Mouse (Mus musculus) ovary, adult 18-20 months (tissue): Measurements from ENCODE around the gene Cse1l.

Experiments
- DNase-seq: peaks from one replicate; pipeline ENCODE4 v3.0.0; 2022; ENCODE audit warnings: low spot score, mixed read lengths

Gene Cse1l

DNA sequence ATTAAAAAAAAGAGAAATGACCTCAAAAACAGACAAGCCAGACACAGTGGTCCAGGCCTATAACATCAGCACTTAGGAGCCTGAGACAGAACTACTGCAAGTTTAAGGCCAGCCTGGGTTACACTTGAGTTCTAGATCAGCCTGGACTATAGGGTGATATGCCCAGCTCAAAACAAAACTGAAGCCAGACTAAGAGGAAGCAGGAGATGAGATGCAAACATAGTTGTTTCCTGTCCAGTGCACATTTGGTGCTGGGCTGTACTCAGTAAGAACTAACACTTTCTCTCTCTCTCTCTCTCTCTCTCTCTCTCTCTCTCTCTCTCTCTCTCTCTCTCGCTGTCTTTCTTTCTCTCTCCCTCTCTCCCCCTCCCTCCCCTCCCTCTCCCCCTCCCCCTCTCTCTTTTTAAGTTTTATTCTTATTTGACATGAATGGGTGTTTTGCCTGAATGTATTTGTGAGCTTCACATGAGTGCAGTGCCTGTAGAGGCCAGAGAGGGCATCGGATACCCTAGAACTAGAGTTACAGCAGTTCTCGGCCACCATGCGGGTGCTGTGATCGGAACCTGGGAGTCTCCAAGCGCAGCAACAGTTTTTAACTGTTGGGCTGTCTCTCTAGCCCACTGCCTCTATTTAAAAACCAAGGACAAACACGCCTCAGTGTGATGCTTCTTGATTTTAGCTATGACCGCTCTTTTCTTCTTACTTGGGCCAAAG lies 4.9 kb upstream of the Cse1l start:
- no peak for DNase-seq

DNA sequence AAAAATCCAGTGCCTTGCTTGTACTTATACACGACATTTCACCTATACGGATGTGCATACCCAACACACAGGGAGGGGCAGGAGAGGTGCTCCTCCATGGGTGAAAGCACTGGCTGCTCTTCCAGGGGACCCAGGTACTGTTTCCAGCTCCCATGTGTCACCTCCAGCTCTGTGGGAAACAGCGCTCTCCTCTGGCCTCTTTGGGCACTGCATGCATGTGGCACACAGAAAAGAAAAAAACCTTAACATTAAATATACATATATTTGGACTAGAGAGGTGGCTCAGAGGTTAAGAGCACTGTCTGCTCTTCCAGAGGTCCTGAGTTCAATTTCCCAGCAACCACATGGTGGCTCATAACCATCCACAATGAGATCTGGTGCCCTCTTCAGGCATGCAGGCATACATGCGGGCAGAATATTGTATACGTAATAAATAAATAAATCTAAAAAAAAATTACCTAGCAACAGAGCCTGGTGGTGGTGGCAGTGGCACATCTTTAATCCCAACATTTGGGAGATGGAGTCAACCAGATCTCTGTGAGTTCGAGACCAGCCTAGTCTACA lies 2.0 kb upstream of the Cse1l start:
- DNase-seq: no peak

DNA sequence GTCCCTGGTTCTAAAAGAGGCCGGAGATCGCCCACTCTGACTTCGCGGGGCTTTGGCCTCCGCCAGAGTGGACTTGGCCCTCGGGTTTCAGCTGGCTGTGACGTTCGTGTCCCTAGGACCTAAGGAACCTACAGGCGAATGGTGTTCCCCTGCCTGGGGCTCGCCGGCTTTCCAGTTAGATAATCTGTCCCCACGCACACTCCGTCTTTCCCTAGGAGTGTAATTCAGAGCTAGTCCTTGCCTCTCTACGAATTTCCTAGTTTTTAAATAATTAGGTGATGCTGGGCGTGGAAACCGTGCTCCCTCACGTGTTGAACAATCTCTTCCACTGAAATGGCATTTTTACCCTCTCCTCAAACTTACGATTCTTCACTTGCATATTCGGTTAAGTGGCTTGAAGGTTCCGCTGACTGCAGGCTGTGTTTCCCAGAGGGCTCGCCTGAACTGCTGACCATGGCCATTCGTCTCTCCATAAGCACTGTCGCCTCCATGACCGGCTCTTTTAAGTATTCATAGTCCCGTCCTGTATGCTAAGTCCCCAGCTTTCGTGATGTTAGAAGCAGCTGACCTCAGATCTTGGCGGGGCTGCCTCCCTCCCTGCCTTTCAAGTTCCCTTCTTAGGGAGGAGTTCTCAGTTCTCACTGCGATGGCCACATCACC lies 813 bp downstream of the Cse1l start:
- no peak for DNase-seq

DNA sequence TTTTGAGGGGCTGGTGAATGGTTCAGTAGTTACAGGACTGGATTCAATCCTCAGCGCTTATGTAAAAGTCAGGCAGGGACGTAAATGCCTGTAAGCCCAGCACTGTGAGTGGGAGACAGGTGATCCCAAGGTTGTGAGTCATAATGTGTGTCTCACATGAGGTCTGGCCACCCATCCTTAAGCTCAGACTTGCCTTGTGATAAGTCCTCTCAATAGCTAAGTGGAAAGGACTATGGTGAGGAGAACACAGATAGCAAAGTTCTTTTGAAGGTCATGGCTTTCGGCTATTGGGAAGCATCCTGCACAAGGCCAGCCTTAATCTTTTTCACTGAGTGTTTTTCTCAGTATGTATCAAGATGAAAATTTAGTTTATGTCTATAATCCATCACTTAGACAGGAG lies 3.9 kb downstream of the Cse1l start:
- no peak for DNase-seq

DNA sequence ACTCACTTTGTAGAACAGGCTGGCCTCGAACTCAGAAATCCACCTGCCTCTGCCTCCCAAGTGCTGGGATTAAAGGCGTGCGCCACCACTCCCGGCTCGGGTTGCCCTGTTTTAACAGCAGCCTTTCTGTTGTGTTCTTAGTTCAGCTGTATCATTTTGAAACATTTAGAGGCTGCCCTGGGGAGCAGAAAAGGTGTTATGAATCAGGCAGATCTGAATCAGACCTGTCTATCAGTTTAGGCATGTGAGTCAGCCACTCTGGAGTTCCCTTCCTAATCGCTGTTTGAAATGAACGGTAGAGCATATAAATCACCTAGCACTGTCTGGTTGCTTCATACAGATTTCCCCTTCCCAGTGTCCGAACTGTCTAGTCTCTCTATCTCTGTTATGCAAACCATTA lies 4.7 kb downstream of the Cse1l start:
- no peak for DNase-seq

DNA sequence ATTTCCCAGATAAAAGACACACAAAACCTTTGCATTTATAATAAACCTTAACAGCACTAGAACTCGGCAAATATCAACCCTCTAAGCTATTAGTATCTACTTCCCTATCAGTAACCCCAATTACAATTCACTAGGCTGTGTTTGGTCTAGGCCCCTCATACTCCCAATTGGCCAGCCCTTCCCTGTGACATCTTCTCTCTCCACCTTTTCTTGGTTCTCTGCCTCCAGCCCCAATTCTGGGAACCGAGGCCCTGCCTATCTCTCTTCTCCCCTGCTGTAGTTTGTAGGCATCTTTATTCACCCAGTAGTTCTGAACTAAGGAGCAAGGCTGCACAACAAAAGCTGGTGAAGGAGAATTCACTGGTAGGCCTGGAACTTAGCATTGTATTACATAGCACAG lies 18.1 kb downstream of the Cse1l start:
- no peak for DNase-seq

DNA sequence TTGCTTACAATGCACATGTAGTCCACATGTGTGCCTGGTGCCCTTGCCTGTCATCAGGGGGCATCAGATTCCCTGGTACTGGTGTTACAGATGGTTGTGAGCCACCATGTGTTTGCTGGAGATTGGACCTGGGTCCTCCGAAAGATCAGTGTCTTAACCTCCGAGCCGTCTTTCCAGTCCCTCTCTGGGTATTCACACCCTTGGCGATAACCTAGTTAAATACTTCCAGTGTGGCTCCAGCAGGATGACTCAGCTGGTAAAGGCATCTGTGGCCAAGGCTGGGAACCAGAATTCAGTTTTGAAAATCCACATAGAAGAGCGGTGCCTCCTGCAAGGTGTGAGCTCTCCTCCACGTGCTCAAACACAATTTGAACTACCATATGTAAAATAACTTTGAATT lies 28.1 kb downstream of the Cse1l start:
- DNase-seq: no peak

DNA sequence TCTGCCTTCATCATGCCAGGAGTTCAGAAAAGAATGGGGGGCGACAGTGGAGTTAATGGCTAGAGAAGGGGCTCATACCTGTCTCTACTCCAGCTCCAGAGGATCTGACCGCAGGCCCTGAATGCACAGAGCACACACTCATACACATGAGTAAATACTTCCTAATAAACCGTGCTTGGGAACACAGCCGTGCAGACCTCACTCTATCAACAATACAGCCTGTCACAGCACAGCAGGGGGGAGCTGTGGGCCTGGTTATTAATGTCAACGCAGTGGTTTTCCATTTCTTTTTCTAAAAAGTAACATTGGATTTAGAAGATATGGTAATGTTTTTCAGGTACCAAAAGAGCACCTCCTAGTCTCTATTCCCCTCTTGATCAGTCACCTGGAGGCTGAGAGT lies 28.6 kb downstream of the Cse1l start:
- no peak for DNase-seq

DNA sequence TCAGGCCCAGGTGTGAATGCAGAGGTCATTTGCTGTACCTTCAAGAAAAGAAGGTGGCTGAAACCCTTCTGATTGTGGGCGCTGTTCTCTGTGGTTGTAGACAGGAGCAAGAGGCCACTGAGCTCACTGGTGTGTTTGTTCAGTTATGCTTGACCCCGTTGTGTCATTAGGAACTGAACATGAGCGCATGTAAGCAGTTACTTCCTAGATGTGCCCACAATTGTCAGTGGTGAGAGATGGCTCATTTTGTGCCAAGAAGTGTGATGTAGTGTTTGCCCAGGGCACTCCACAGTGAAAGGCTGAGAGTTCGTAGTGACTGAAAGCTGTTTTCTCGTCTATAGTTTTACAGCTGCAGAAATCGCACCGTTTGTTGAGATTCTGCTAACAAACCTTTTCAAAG lies 29.7 kb downstream of the Cse1l start:
- no peak for DNase-seq

DNA sequence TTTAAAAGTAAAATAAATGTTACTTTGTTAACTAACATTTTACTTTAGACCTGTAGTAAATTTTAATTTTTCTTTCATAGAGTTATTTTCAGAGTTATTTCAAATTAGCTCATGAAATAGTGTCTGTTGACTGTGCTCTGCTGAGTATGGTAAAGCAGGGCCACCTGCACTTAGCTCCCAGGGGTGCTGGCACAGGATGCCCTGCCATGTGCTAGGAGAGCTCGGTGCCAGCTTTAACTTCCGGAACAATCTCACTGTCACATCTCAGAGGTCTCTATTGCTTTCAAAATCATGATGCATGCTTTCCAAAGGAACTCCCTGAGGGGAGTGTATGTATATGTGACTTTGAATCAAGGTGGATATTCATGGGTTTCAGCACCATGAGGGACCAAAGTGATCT lies 30.3 kb downstream of the Cse1l start:
- DNase-seq: no peak

DNA sequence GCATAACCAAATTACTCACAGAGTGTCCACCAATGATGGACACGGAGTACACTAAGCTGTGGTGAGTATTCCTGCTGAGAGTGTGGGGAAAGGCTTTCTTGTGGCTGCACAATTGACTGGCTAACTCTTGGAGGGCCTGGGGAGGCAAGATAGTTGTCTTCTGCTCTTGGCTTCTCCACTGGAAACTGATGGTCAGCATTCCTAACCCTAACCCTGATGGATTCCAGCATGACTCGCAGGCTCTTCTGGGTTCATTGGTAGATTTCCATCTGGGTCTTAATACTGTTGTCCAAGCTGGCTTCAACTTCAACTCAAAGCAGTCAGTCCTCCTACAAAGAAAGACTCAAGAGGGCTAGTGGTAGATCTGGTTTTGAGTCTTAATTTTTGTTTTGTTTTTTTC lies 37.3 kb downstream of the Cse1l start:
- DNase-seq: no peak

DNA sequence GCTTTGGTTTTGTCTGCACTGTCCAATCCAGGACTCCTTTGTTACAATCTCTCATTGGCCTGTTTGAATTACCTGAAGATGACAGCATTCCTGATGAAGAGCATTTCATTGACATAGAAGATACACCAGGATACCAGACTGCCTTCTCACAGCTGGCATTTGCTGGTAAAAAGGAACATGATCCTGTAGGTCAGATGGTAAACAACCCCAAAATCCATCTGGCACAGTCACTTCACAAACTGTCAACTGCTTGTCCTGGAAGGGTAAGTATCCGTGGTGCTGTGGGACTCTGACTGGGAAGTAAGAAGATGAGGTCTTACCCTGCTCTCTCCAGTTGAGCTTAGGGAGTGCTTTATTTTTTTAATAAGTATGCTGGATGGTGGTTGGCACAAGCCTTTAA lies 38.5 kb downstream of the Cse1l start:
- no peak for DNase-seq

DNA sequence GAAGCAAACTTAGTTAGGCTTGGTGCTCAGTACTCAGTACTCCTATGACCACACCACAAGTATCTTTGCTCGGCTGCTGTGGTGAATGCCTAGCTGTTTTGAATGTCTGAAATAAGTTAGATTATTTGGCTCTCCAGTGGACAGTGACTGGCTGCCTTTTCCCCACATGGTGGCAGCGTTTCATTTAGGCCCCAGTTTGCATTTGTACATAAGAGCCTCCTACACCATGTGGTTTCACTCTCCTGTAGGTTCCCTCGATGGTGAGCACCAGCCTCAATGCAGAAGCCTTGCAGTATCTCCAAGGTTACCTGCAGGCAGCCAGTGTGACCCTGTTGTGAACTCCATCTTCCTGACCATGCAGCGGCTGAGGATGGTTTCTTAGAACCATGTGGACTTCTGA lies 39.6 kb downstream of the Cse1l start:
- no peak for DNase-seq

DNA sequence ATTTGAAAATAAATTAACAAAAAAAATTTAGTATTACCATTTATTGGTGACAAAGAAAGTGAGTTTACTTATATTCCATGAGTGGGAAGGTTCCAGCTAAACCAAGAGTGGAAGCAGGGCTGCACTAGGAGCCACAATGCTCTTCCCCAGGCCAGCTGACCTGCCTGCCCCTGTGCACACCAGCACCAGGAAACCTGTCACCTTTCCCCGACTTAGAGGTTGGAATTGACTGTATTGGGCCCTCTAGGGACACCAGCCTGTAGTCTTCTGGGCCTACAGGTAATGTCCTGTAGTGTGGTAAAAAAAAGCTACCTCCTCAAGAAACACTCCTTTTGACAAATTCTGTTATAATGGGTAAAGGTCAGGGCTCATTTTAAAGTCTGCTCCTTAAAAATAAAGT lies 42.4 kb downstream of the Cse1l start:
- DNase-seq: no peak

DNA sequence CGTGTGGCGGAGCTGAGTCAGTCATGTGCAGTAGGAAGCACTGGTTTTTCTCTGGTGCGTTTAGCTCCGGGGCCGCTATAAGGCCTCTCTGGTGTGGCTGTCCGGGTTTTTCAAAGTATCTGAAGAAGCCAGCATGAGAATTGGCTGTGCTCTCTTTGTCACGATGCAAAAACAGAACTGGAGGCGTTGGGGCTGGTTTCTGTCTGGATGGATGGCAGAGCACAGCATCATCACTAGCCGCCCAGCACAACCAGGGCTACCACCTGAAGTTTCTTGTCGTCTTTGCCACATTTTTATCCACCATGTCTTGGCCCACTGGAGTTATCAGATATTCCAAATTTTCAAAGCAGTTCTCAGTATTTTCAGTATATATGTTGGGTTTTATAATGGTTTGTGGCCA lies 43.1 kb downstream of the Cse1l start:
- DNase-seq: no peak

DNA sequence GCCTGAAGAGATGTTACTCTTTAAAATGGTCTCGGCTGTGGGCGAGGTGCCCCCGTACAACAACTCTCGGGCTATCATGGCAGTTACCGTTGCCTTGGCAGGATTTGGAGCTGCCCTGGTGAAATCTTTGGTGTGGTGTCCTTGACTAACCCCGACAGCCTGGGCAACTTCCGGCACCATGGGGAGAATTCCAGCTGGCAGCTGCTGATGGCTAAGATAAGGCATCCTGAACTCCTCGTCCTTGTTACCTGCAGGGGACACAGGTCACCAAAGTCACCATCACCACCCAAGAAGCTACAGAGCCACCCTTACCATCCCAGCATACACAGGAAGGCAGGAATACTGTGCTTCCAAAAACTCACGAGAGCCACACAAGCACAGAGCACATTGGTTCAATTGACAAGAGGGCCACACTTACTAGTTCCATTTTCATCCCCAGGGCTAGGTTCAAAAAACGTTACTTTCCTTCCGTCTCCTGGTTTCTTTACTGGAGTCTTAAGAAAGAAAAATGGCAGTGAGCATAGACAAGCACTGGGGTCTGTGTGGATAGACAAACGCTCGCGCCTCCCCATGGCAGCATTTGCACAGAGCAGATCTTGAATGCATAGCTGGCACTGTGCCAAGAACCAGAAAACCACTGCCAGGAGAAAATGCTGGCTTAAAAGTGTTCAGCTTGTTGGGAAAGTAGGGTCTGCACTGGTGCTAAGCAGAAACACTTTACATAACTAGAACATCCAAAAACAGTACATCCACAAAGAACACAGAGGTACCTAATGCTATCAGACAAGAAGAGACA lies 45.2 kb downstream of the Cse1l start:
- no peak for DNase-seq

DNA sequence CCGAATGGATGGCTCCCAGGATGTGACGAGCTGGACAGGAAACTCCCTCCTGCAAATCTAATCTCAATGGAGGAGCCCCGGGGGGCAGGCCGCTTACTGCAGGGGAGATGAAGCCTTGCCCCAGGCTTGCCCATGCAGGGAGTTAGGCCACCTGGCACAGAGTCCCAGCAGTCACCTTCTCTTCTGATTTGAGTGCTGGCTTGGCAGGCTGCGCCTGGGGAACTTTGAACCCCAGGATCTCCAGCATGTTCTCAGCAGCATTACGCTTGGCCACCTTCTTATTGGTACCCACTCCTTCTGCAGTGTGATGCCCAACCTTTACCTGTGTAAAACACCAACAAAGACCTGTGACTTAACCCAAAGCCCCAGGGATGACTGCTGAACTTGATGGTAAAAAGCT lies 46.3 kb downstream of the Cse1l start:
- DNase-seq: no peak

DNA sequence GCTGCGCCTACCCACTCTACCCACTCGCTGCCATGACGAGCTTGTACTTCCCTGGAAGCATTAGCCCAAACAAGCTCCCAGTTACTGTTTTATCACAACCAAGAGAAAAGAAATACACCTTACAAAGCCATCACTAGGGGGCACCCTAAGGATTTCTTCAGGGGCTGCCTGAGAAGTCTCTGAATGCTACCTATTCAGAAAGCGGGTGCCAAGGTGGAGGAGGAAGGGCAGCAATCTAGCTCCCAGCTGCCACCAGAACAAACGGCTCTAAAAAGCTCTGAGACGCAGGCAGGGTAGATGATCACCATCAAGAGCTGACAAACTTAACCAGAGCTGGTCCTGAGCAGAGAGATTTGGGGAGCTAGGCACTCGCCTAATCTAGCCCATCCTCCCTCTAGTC lies 51.0 kb downstream of the Cse1l start:
- no peak for DNase-seq

DNA sequence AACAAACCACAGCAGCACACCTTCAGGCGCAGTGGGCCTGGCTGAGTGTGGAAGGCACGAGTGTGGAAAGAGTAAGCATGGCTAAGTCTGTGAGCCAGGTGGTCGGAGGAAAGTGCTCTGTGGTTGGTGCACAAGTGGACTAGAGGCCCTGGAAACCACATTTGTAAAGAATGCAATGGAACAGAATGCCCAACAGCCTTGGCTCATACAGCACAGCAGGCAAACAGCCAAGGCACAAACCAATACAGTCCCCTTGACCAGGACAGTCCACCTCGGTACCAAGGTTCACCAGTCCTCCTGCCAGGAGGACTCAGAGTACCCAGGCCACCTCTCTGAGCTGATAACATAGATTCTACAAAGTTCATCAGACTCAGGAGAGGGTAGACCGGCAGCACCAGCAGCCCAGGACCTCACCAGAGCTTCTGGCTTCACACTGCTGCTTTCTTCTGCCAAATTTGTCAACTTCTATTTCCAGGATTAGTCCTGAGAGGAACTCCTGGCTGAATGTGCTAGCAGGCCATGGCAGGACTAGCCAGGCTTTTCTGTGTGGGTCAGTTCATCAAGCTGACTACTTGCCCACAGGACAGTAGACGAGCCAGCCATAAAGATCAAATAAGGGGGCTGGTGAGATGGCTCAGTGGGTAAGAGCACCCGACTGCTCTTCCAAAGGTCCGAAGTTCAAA lies 54.9 kb downstream of the Cse1l start:
- no peak for DNase-seq

DNA sequence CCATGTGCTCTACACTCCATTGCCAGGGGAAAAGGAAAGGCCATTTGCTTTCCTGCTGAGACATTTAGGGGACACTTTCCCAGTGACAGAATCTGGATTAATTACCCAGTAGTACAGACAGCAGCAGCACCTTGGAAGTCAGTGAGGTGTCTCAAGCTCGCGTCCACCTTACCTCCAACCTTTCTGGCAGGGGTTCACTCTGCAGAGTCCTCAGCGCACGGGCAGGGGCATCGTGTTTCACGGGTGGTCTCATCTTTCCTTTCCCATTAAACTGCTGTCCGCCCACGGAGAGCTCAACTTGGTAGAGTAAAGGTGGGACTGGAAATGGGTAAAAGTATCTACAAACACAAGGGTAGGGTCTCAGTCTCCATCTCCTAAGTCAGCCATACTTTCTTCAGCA lies 57.4 kb downstream of the Cse1l start:
- no peak for DNase-seq

DNA sequence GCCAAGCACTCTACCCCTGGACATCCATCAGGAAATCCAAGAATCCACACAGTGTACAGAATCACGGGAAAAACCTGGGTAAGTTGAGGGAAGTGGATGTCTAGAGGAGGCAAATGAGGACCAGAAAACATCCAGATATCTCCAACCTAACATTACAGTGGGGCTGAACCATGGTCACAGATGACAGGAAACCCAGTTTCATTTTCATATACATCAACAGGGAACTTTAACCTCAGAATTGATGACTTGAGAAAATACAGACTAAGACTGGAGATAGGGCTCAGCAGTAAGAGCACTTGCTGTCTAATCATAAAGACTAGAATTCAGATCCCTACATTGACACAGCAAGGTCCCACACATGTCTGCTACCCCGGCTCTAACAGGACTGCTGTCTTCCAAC lies 58.9 kb downstream of the Cse1l start:
- no peak for DNase-seq

DNA sequence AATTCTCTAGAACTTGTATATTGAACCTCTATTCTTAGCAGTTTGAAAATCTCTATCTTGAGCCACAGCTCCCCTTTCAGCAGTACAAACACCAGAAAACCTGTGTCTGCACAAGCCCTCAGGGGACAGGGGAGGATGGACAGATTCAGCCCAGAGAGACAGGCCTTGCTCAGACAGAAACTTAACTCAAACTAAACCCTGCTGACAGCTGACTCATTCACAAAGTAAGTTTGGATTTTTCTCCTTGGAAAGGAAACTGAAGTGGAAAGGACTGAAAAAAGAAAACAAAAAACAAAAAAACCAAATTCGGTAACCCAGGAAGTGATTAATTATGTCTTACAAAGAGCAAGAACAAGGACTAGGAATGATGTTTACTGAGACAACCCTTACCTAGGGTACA lies 67.3 kb downstream of the Cse1l start:
- no peak for DNase-seq
